Mouse (Mus musculus): ENCODE data around the gene Zfp446.
"Not testable (repeated sequence)": the region's sequence is repeated elsewhere in the genome, so short reads cannot be mapped to it uniquely, and the experiment has no call there.

The Zfp446 gene

GRCm38 (mm10) chr7:12977682-12978389 is at the start of gene Zfp446:
TSS of gene Zfp446 (plus strand) at chr7:12977848.
- DNase-seq, result peak; percentile 99

DNA sequence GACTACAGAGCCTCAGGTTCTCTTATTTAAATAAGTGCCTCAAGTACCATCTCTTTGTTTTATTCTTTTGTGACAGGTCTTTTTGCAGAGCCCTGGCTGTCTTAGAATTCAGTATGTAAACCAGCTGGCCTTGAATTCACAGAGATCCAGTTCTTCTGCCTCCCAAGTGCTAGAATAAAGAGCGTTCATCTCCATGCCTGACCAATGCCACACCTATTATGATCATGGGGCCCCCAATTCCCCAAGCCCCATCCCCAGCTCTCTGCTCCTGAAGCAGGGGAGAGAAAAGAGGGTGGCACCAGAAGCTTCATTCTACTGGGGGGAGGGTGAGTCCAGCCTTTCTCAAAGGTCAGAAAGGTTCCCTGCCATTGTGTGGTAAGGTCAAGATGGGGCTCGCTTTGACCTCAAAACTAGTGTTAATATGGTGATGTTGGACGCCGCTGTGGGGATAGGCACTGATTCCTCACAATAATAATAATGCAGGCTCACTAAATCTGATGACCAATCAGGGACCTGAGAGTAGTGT is 44.0 kb upstream of the Zfp446 start:
- no peak for DNase-seq

DNA sequence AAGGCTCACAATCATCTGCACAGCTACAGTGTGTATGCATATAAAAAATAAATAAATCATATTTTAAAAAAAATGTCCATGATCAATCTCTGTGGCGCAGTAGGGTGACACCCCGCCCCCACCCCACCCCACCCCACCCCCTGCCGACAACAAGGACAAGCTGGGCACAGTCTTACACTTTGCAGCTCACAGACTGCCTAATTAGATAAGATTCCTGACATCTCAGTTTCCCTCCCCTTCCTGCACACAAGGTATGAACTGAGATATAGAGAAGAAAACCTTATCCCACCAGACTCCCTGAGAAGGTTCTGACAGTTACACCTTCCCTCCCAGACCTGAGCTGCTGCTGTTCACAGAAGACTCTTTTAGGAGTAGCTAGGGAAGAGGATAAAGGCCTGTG is 42.8 kb upstream of the Zfp446 start:
- DNase-seq, result no peak

DNA sequence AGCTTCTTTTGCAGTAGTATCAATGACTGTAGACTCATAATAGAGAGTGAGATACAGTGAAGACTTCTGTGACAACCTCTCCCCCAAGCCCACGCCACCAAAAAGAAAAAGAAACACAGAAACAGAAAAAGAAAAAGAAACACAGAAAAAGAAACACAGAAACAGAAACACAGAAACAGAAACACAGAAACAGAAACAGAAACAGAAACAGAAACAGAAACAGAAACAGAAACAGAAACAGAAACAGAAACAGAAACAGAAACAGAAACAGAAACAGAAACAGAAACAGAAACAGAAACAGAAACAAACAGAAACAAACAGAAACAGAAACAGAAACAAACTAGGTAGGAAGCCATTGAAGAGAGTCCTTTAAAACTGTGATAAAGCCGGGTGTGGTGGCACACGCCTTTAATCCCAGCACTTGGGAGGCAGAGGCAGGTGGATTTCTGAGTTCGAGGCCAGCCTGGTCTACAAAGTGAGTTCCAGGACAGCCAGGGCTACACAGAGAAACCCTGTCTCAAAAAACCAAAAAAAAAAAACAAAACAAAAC is 40.3 kb upstream of the Zfp446 start:
- DNase-seq, result not testable (repeated sequence)

DNA sequence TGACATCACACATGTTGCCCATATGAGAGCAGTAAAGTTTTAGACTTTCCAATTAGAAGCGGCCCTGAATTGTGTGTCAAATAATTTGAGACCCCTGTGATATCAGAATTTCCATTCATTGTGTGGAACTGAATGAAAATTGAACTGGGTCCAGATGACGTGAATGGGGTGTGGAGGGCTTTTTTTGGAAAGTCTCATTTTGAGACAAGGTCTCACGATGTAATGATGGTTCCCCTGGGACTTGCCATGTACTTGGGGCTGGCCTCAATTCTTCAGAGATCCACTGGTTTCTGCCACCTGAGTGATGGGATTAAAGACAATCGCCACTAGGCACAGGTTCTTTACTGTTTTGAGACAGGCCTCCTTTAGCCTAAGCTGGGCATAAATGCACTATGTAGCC is 37.0 kb upstream of the Zfp446 start:
- DNase-seq, result no peak

GRCm38 (mm10) chr7:12943488-12943887 is 34.2 kb upstream of the Zfp446 start:
- no peak for DNase-seq

DNA sequence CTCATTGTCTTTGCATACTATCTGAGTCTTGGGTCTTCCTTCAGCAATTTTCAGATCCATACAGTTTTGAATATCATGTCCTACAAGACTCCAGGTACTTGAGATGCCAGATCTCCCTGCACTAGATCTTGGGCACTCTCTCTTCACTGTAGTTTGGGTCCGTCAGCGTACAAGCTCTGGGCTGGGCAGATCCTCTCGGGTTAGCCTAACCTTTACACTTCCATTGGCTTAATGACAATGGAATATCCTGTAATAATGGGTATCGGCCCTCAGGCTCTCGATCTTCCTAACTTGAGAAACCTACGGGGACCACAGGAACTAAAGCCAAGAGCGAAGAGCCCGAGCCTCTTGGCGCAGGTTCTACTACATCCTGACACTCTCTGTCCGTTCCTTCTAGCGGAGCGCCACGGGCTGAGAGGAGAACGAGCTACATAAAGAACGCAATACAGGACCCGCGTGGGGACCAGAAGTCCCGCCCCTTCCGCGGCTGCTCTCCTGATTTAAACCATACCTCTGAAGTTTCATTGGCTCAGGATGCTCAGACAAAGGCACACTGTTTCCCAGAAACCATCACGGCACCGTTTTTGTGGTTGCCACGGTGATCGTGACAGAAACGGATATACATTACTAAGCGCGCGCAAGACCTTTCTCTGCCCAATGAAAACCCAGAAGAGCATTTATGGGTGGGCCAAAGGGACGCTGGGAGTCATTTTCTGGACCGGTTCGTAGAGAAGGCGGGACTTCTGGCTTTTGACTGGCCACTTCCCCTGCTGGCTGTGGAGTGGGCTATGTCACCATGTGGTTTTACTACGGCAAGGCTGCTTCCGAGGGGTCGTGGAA is 28.4 kb upstream of the Zfp446 start:
- peak; percentile 91 to 96 for DNase-seq

GRCm38 (mm10) chr7:12949872-12950229 is 27.8 kb upstream of the Zfp446 start:
- no peak for DNase-seq

- no peak for DNase-seq
These were observed 22.8 kb upstream of the Zfp446 start for GRCm38 (mm10) chr7:12954896-12955295.

- DNase-seq, result no peak
These were observed 20.1 kb upstream of the Zfp446 start for GRCm38 (mm10) chr7:12957511-12957910.

- DNase-seq, result no peak
These were observed 18.7 kb upstream of the Zfp446 start for GRCm38 (mm10) chr7:12958948-12959347.

DNA sequence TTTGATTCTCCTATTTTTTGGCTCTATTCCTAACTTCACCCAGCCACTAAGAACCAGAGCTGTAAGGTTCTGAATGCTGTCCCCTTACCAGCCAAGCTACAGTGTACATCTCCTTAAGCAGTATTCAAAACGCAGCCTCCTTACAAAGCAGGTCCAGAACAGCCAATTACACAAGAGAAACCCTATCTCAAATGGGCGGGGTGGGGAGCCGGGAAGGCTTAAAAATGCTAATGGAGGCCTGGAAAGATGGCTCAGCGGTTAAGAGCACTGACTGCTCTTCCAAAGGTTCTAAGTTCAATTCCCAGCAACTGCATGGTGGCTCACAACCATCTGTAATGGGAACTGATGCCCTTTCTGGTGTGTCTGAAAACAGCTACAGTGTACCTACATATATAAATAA is 17.9 kb upstream of the Zfp446 start:
- DNase-seq, result no peak

DNA sequence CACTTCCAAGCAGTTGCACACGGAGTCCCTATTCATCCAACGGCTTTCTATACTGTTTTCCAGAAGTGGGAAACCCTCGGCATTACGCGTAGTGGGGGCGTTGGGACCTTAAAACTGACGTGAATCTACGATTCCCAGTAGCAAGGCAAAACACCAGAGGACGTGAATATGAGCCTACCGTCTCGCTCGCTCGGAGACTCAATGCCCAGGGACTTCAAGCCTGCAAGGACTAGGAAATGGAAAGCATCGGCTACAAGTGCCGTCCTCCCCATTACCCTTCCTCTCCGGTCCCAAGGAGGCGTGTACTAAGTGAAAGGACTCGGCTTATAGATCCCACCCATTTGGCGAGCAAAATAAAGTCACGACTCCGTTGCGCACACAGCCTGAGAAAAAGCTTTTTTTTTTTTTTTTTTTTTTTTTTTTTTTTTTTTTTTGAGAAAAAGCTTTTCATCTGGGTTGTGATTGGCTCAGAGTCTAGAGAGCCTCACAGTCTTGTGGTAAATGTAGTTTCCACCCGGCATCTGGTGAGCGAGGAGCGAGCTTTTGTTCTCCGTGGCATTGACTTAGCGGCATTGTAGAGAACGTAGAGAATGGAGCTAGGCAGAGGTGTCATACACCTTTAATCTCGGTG is 16.0 kb upstream of the Zfp446 start:
- peak; percentile 29 to 43 for DNase-seq

DNA sequence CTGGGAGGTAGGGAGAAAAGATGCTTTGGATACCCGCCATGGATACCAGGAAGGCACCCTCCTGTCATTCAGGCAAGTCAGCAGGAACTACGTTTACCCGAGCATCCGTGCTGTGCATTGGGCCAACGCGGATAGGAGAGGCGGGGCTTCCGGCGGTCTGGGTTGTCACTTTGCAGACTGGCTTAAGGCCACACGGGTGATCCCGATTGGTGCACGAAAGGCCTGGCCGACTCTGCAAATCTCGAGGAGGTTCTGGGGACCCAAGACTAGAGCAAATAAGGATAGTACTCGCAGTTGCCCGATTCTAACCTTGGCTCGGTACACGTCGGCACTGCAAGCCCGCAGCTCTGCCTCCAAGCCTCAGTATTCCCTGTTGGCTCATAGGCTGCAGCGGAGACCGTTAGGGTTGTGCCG is 12.0 kb upstream of the Zfp446 start, which contains the start of gene Zfp324:
Zfp324 (plus strand) TSS at position 161 of the 414 bp plus-strand sequence.
- DNase-seq, result peak; percentile 91 to 92

DNA sequence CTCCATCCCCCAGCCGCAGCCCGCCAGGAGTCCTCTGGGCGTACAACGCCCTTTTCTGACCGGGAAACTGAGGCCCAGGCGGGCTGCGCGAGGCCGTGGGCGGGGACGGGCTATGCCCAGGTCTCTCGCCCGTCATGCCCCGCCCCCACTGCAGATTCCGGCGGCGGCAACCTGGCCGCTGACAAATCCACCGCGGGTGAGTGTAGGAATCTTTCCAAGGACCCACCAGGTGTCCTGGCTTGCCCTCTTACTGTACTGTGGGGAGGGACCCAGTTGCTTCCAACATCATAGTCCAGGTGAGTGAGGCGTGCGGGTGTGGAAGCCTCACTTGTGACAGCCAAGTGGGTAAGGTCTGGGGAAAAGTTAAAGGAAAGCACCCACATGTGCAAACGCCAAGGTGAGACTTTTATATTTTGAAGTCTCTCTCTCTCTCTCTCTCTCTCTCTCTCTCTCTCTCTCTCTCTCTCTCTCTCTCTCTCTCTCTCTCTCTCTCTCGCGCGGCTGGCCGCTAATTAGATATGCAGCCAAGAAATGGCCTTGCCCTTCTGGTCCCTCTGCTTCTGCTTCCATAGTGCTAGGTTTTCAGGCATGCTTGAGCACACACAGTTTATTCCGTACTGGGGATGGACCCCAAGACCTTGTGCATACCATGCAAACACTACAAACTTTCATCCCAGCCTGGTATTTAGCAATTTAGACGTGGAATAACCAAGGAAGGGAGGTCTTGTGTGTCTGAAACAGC is 11.4 kb upstream of the Zfp446 start:
- peak; percentile 87 to 89 for DNase-seq

DNA sequence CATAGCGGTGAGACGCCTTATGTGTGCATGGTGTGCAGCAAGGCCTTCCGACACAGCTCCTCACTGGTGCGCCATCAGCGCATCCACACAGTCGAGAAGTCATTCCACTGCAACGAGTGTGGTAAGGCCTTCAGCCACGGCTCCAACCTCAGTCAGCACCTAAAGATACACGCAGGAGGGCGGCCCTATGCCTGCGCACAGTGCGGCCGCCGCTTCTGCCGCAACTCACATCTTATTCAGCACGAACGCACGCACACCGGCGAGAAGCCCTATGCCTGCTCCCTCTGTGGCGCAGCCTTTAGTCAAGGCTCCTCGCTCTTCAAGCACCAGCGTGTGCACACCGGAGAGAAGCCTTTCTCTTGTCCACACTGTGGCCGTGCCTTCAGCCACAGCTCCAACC is 6.7 kb upstream of the Zfp446 start:
- DNase-seq, result no peak

- no peak for DNase-seq
These were observed 1.5 kb downstream of the Zfp446 start for GRCm38 (mm10) chr7:12978931-12979722.

DNA sequence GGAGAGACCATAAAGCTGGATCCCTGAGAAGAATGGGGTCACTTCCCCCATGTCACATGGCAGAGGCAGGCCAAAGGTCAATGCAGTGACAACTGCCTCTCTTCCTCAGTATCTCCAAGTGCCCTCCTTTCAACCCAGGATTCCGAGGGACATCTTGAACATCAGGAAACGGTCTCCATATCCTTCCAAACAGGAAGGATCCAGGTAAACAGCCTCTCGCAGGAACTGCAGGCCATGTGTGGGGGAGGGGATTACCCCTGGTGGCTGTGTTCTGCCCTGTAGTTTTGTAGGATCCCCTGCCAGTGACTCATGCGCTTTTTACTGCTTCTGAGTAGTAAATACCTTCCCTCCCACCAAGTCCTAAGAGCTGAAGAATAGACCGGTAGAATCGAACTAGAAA is 2.1 kb downstream of the Zfp446 start:
- DNase-seq, result no peak

DNA sequence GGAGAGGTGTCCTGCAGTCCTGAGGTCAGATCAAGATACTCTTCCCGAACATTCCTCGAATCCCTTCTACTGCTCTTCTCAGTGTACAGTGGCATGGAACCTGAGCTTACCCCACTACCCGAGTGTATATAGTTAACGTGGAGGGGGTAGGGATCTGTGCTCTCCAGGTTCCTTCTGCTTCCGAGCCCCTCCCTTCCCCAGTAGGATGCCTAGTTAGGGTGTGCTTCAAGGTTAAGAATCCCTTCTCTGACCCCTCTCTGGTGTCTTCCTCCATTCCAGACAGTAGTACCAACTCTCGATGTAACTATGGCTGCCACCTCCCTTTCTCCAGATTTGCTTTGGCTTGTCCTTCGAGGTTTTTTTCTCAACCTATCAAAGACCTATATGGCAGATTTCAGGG is 2.6 kb downstream of the Zfp446 start:
- no peak for DNase-seq

DNA sequence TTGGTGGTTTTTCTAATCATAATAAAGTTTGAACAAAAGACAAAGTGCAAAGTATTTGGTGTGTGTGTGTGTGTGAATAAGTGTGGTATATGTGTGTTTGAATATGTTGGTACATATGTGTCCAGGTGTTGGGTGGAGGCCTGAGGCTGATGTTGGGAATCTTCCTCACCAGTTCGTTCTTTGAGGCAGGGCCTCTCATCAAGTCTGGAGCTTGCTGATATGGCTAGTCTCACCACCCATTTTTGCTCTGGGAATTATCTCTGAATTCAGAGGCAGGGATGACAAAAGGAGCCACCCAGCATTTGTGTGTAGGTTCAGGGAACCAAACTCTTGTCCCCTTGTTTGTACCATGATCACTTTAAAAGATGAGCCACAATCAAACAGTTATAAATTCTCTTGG is 8.1 kb downstream of the Zfp446 start:
- no peak for DNase-seq

- DNase-seq, result no peak
These were observed 9.3 kb downstream of the Zfp446 start for GRCm38 (mm10) chr7:12986906-12987305.
